Mouse (Mus musculus) 3T3-L1 (cell line): Measurements from ENCODE around the gene Kcnip4.
A peak's percentile ranks its signal among the peaks of the same experiment; 100 is the strongest.

ENCODE experiments used
- DNase-seq: peaks from one replicate; pipeline ENCODE4 v3.0.0-alpha.2; 2015; ENCODE audit warnings: low read depth, low spot score

The Kcnip4 gene

GRCm38 (mm10) chr5:48889395-48890194, 635.1 kb downstream of the Kcnip4 start:
- no peak for DNase-seq

DNA sequence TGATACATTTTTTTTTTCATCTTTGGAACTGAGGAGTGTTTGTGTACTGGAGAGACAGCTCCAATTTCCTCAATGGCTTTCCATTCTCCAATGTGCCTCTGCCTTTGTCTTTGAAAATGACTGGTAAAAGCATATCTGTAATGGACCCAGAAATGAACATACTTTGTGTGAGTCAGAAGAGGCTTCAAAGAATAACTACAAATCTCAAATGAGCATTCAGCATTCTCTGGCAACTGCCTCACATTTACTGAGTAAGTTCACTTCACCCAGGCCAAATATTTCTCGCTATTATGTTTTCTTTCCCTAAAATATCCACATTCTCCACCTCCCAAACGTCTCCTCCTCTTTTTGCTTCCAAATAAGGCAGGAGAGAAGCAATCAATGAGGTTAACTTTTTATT, 646.6 kb downstream of the Kcnip4 start:
- DNase-seq, result no peak

- no peak for DNase-seq
Observed at GRCm38 (mm10) chr5:48864268-48864967, 660.3 kb downstream of the Kcnip4 start.

DNA sequence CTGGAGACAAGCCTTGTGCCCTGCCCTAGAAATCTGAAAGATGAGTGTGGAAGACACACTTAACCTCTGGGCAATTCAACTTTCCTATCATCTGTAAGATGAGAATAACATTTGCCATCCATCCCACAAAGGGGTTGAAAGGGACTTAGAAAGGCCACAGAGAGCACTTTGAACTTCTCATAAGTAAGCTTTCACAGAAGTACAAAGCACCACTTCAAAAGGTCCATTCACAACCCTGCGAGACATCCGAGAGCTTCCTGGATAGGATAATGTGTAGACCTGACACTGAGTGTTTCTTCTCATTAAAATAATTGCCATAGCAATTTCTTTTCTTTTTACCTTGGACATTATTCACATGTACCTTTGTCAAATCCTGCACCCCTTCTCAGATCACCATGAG, 683.7 kb downstream of the Kcnip4 start:
- no peak for DNase-seq

DNA sequence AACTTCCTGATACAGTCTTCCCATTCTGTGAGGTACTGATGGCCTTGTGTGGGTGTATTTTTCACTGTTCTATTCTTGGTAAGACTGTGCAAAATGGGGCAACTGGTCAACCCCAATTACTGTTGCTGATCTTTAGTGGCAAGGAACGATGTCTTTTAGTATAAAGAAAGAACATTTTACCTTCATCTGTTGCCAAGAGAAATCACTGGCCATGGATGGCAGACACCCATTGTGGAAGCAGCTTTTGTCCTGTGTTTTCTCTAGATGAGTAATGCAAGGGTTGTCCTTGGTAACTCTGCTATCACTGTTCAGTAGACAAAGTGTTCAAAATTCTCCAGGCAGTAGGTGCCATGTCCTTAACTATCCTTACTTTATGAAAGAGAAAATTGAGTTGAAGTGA, 729.2 kb downstream of the Kcnip4 start:
- no peak for DNase-seq

- DNase-seq, result no peak
Observed at GRCm38 (mm10) chr5:48779376-48779775, 745.3 kb downstream of the Kcnip4 start.

- DNase-seq, result no peak
Observed at GRCm38 (mm10) chr5:48748613-48749012, 776.1 kb downstream of the Kcnip4 start.

DNA sequence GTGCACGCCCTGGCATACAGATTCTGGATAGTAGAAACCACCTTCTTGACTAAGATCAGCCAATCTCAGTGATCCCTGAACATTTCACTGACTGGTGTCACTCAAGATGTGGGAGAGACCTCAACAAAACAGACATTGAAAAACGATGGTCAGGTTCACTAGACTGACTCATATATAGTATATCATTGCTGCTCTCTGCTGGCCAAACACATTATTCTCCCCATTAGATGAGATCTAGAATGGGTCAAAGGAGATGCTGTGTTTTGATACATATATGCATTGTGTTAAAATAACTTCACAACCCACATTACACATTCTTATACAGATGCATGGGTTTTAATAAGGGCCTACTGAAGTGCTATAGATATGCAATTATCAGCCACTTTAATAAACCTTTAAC, 787.1 kb downstream of the Kcnip4 start:
- DNase-seq, result peak; percentile 26

DNA sequence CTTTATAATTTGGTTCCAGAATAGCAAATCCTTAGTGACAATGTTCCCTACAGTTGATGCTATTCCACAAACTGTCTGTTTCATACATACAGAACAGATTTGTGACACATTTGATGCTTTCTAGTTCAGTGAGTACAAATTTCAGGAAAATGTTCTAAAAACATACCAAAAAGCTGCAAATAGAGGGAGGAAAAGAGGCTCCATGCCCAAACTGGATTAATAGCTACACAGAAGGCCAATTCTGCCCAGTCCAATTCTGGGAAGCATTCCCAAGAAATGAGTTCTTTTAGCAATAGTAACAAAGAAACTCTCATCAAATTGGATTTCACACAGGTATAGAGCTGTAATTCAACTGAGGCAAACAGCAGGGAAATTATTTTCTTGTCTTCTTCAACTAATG, 806.5 kb downstream of the Kcnip4 start:
- no peak for DNase-seq

DNA sequence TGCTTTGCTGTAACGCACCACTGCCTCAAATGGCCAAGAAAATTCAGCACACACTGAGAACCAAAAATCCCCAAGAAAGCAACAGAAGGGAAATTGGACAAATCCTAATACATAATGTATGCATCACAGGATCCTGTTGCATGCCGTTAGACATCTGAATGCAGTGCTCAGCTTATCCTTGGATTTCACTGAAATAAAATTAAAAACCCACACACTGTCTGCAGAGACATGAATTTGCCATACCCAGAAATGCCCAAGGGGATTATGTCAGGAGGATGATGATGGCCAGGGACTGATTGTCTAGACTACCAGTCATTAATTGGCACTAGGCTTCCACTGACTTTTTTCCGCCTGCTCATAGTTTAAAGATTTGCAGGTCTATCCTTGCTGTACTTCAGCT, 818.7 kb downstream of the Kcnip4 start:
- DNase-seq, result no peak

DNA sequence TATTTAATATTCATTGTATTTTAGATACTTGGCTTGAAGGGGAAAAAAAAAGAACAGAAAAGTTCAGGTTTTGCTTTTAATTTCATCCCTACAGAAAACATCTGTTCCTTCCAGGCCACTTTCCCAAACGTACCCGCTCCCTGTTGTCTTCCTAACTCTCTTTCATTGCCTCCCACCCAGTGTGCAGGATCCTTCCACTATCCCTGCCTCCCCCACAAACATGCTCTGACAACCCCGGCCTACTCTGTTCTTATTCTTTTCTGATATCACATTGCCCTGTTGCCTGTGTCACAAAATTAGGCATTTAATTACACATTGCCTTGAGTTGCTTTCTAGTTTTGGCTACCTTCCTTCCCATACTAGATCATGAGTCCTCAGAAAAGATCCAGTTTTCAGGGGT, 837.6 kb downstream of the Kcnip4 start:
- DNase-seq, result no peak

- DNase-seq, result no peak
Observed at GRCm38 (mm10) chr5:48679733-48680595, 844.7 kb downstream of the Kcnip4 start.

DNA sequence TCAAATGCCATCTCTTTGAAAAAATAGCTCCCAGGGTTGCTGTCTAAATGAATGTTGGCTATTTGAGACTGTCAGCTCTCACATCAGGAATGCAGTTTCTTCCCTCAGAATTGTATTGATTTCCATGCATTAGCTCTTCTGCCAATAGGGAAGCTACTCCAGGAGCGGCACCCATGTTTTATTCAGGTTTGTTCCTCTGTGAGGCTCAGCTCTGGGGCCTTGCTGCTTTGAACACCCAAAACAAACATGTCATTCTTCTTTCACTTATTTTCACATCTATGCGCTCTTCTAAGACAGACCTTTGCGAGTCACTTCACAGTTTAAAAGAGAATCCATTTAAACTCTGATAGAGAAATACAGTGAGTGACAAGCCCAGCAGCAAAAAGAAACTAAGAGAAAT, 862.2 kb downstream of the Kcnip4 start:
- no peak for DNase-seq

GRCm38 (mm10) chr5:48659975-48660374, 864.7 kb downstream of the Kcnip4 start:
- DNase-seq, result no peak

DNA sequence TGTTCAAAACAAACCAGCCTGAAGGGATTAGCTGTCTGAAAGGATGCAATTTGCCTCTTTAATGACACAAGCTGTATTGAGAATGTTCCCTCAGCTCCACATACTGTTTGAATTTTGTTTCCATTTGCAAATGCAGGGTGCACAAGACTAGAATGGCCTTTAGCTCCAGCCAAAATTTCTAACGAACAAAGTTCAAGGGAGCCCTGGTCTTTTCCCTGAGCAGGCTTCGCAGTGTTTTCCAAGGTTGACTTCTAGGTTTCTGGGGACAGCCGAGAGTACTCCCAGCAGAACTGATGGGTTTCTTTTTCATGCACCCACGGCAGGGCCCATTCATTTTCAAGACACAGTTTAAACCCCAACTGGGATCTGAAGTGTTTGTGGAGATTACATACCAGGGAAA, 874.2 kb downstream of the Kcnip4 start:
- no peak for DNase-seq

- no peak for DNase-seq
Observed at GRCm38 (mm10) chr5:48636675-48637074, 888.0 kb downstream of the Kcnip4 start.

- no peak for DNase-seq
Observed at GRCm38 (mm10) chr5:48633631-48634030, 891.1 kb downstream of the Kcnip4 start.

- no peak for DNase-seq
Observed at GRCm38 (mm10) chr5:48623370-48623769, 901.3 kb downstream of the Kcnip4 start.

- DNase-seq, result no peak
Observed at GRCm38 (mm10) chr5:48606916-48607315, 917.8 kb downstream of the Kcnip4 start.

GRCm38 (mm10) chr5:48606281-48606680, 918.4 kb downstream of the Kcnip4 start:
- no peak for DNase-seq

DNA sequence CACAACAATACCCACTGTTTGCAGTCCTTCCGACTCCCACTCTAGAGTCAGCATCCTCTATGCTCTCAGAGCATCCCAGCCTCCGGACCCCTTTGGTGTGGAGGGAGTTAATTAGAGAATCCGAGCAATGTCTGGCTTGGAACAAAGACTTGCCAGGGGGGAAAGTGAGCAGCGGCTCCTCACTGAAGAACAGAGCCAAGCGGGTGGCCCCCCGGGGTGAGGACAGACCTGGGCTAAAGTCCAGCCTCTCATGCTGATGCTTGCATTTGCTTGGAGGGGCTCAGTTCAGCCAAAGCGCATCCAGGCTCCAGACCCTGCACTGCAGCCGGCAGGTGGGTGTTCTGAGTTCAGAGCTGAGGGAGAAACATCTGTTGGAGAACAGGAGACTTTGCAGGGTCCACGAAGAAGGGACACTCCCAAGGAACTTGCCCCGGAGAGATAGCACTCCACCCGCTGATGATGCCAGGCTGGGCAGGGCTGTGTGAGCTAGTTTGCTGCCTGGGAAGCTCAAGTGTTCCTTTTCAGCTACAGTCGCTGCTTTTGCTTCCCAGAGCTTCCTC, 925.1 kb downstream of the Kcnip4 start:
- DNase-seq, result no peak

GRCm38 (mm10) chr5:48588014-48588413, 936.7 kb downstream of the Kcnip4 start:
- DNase-seq, result no peak
